Mouse (Mus musculus) intestine, postnatal 0 days (tissue): Measurements from ENCODE around the gene Fjx1. TPM values are rescaled to one million over a fixed set of nuclear protein-coding genes. Genes with fewer than 3 reads are reported as not detected.

ENCODE experiments used
- ATAC-seq: fragments of 200-750 bp; cut with Nextera tagmentation; 2 replicates; pipeline ENCODE4 v1.8.0; 2017; ENCODE audit warnings: mild to moderate bottlenecking, moderate TSS enrichment, moderate library complexity
- H3K27ac ChIP-seq: fragments of 300-500 bp; sonication (generic); 2 replicates; pipeline ENCODE4 v1.5.1; 2014; ENCODE audit warnings: mild to moderate bottlenecking, low read depth, low read length, moderate library complexity
- H3K27me3 ChIP-seq: fragments of 300-500 bp; sonication (generic); replicated peaks from 2 replicates; pipeline ENCODE4 v1.6.1; 2014; ENCODE audit warnings: low read length, mixed read lengths; ENCODE audit not compliant: control insufficient read depth, insufficient read depth
- H3K36me3 ChIP-seq: fragments of 300-500 bp; sonication (generic); 2 replicates; pipeline ENCODE4 v1.6.1; 2014; ENCODE audit warnings: mild to moderate bottlenecking, moderate library complexity; ENCODE audit not compliant: control insufficient read depth, insufficient read depth
- H3K4me1 ChIP-seq: fragments of 300-500 bp; sonication (generic); replicated peaks from 2 replicates; pipeline ENCODE4 v1.6.1; 2014; ENCODE audit warnings: antibody characterized with exemption, low read length, mixed read lengths; ENCODE audit not compliant: control insufficient read depth, insufficient read depth
- H3K4me2 ChIP-seq: fragments of 300-500 bp; sonication (generic); replicated peaks from 2 replicates; pipeline ENCODE4 v1.6.1; 2014; ENCODE audit warnings: low read depth, mild to moderate bottlenecking, moderate library complexity
- H3K4me3 ChIP-seq: fragments of 300-500 bp; sonication (generic); 2 replicates; pipeline ENCODE4 v1.5.1; 2014; ENCODE audit warnings: low read depth, low read length
- H3K9ac ChIP-seq: fragments of 300-500 bp; sonication (generic); 2 replicates; pipeline ENCODE4 v1.6.1; 2014; ENCODE audit warnings: mild to moderate bottlenecking, low read depth, low read length
- H3K9me3 ChIP-seq: fragments of 300-500 bp; sonication (generic); 2 replicates; pipeline ENCODE4 v1.6.1; 2016; ENCODE audit warnings: mixed run types; ENCODE audit not compliant: control insufficient read depth
- CTCF ChIP-seq: sonication (generic); IDR thresholded peaks from 2 replicates; pipeline ENCODE4 v1.5.1; 2016; ENCODE audit warnings: low read depth, mild to moderate bottlenecking, control low read depth, antibody characterized with exemption, moderate library complexity
- WGBS: fragments of 180-500 bp; shearing (Covaris S2); extraction: QIAGEN DNeasy Blood & Tissue Kit; methylation state at CpG from one replicate; pipeline ENCODE4 v1.1.7; 2014; 5-methylcytosine and 5-hydroxymethylcytosine counted together
- polyA plus RNA-seq: library from polyadenylated mRNA; unstranded; fragments of >200 nt; fragmentation: Nextera tagmentation; extraction: Ambion mirVana; gene quantifications from 2 replicates; pipeline ENCODE4 v1.2.1, GENCODE M21; 2015

Gene Fjx1
- polyA plus RNA-seq, 1 experiment from 2014 or later: 3.8 TPM

DNA sequence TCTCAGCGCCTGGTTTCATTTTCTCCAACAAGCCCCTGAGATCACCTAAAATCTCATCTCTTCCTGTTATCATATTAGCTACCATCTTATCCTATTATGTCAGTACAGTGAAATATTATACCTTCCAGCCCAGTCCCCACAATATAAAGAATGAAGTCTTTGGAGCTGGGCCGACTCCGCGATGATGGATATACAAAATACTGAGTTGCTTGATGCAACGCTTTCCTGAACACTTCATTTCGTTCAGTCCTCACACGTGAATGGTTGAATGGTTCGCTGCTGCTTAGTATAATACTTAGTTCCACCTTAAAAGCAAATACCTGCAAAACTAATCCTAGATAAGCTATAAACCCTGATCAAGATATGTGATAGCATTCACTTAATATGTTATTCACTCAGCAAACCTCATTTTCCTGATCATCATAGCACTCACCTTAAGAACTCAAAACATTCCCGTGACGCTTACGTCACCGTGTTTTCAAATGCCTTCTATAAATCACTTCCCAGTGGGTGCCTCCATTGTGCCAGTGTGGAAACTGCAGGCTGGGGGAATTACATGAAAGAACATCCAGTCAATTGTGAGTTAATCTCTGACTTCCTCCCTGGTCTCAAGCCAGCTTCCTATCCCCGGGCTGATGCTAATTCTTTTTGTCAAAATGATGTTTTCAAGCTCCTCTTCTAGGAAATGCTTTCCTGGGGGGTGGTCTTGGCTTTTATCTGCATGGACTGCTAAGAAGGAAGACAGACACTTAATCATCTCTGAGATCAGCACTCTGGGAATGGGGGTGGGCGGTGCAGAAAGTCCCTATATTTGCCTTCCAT, 44.7 kb downstream of the Fjx1 start, which contains the start of gene Trim44:
TSS of gene Trim44 (minus strand) at position 466 of the 822 bp plus-strand sequence.
- Histone ChIP-seq H3K4me3 (no peak within 1 kb of the TSS), H3K27me3 (no peaks in the 10 kb centered on the region), H3K4me2 (peak within 1 kb of the TSS; percentile 45), H3K27ac (no peak within 1 kb of the TSS), H3K9me3 (no peaks in the 10 kb centered on the region), H3K4me1 (no peaks in the 10 kb centered on the region), H3K36me3 (no peaks in the 10 kb centered on the region), H3K9ac (no peak within 1 kb of the TSS)
- no peak for TF ChIP-seq CTCF
- no peak for ATAC-seq
- WGBS: 29% methylated on average over 14 of the region's 14 CpGs

DNA sequence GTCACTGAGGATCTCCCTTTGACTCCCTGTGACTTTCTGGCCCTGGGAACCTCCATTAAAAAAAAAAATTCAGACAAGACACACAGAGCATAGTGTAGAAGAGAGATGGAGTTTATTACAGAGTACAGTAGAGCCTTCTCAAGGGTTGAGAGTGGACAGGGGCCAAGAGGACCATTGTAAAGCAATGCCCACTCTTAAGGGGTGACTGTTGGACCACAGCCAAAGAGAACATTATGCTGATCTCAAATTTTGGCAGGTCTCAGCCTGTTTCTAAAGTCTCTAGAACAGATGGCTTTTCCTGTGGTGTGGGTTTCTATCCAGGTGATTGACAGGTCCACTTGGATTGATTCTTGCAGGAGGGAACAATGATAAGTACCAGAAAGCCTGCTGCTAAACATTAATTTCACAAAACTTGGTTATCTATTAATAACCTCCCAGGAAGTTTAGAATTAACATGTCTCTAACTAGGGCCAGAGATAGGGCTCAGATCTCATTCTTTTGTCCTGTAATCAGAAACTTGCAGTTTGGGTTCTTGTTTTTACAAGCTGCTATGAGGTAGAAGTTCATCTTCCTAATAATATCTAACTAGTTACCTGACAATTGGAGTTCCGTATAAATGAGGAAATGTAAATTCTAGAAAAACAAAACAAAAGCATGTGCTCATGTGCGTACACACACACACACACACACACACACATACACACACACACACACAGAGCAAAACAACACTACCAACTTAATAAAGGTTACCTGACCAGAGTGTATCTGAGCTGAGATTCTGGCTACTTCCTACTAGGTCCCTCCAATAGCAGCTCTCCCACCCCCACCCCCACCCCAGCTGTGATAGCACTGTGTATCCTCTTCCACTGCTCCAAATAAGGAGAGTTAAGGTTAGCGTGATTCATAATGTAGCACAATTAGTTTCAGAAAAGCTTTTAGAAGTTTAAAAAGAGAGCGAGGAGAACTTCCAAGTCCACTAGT, 45.7 kb downstream of the Fjx1 start:
- H3K36me3 ChIP-seq: no peaks in the 10 kb centered on the region
- no peaks in the 10 kb centered on the region for H3K9me3 ChIP-seq
- H3K4me1 ChIP-seq: no peaks in the 10 kb centered on the region
- H3K27me3 ChIP-seq: no peaks in the 10 kb centered on the region
- H3K27ac ChIP-seq: no peak overlapping the region
- no peak for ATAC-seq
- no peak for TF ChIP-seq CTCF
- WGBS: 45% methylated on average over 4 of the region's 4 CpGs
- H3K4me2 ChIP-seq: peak overlapping the region; percentile 45
- no peak overlapping the region for H3K9ac ChIP-seq
- H3K4me3 ChIP-seq: no peak overlapping the region

DNA sequence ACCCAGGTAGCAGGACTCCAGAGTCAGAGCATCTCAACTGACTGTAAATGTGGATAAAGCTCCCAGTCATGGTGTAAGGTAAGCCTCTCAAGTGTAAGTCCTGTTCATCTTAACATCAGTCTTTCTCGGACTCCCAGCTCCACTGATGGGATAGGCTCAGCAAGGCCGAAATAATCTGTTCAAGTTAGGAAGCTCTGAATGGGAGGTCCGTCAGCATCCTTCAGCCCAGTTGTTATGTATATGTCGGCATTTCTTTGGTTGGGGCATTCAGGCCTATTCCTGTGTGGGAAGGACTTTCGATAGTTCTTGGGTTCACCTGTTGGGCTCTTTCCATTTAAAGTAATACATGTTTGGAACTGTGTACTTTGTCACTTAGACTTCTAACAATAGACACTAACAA, 48.3 kb downstream of the Fjx1 start:
- no peak overlapping the region for H3K27ac ChIP-seq
- no peaks in the 10 kb centered on the region for H3K36me3 ChIP-seq
- no peak for ATAC-seq
- no peaks in the 10 kb centered on the region for H3K9me3 ChIP-seq
- H3K4me2 ChIP-seq: no peak overlapping the region
- peaks cover 8% of the 10 kb centered on the region; the same call in 1 of the 2 replicates for H3K4me1 ChIP-seq
- no peak overlapping the region for H3K4me3 ChIP-seq
- no peaks in the 10 kb centered on the region for H3K27me3 ChIP-seq
- no peak for TF ChIP-seq CTCF
- 88% methylated on average over 5 of the region's 5 CpGs for WGBS
- no peak overlapping the region for H3K9ac ChIP-seq

DNA sequence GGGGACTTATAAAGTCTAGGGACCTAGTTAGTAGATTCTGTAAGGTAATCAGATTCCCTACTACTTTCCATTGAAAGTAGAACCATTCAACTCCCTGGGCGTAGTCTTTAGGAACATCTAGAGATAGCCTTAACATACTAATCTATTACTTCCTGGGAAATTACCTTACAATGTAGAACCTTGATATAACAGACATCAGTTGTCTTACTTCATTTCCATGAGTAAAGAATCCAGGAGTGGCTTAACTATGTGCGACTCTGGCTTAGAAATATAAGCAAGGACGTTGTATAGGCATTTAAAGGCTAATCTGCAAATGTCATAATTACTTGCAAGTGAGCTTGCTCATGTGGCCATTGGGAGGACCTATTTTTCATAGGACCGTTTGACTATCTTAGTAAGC, 49.0 kb downstream of the Fjx1 start:
- 89% methylated on average over 4 of the region's 4 CpGs for WGBS
- no peaks in the 10 kb centered on the region for H3K36me3 ChIP-seq
- H3K27me3 ChIP-seq: no peaks in the 10 kb centered on the region
- no peak for ATAC-seq
- no peak for TF ChIP-seq CTCF
- H3K9ac ChIP-seq: no peak overlapping the region
- H3K4me3 ChIP-seq: no peak overlapping the region
- peaks cover 8% of the 10 kb centered on the region; the same call in 1 of the 2 replicates for H3K4me1 ChIP-seq
- no peak overlapping the region for H3K27ac ChIP-seq
- no peaks in the 10 kb centered on the region for H3K9me3 ChIP-seq
- H3K4me2 ChIP-seq: no peak overlapping the region

DNA sequence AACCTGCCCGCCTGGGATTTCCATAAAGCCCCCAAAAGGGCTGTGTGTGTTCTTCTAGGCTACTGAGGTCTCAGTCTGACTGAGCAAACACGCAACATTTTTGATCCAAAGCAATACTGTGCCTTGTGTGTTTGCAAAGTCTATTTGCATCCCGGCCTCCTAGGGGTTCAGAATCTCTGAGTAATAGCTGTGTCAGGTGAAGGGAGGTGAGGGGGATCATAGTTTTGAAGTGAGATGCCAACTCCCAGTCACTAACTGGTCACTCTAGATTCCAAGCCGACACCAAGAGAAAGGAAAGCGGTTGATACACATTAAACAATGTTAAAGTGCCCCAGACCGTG, 51.0 kb downstream of the Fjx1 start:
- H3K9ac ChIP-seq: peak overlapping the region; percentile 85
- TF ChIP-seq CTCF: no peak
- no peaks in the 10 kb centered on the region for H3K9me3 ChIP-seq
- H3K27ac ChIP-seq: no peak overlapping the region; the same call in 1 of the 2 replicates
- WGBS: 10% methylated on average over 6 of the region's 6 CpGs
- no peaks in the 10 kb centered on the region for H3K27me3 ChIP-seq
- ATAC-seq: no peak
- peaks cover 8% of the 10 kb centered on the region; the same call in 1 of the 2 replicates for H3K4me1 ChIP-seq
- H3K4me2 ChIP-seq: peak overlapping the region; percentile 84
- no peaks in the 10 kb centered on the region for H3K36me3 ChIP-seq
- H3K4me3 ChIP-seq: peak overlapping the region; percentile 58
